Mouse (Mus musculus) spleen, postnatal 36 days (tissue): ENCODE data around the gene Kif26b.

Source experiments
- DNase-seq, 2 experiments: peaks; one replicate each; pipeline ENCODE4 v3.0.0; 2022; ENCODE audit warnings: low spot score in 2 of 2, mixed read lengths in 1 of 2

Gene Kif26b

DNA sequence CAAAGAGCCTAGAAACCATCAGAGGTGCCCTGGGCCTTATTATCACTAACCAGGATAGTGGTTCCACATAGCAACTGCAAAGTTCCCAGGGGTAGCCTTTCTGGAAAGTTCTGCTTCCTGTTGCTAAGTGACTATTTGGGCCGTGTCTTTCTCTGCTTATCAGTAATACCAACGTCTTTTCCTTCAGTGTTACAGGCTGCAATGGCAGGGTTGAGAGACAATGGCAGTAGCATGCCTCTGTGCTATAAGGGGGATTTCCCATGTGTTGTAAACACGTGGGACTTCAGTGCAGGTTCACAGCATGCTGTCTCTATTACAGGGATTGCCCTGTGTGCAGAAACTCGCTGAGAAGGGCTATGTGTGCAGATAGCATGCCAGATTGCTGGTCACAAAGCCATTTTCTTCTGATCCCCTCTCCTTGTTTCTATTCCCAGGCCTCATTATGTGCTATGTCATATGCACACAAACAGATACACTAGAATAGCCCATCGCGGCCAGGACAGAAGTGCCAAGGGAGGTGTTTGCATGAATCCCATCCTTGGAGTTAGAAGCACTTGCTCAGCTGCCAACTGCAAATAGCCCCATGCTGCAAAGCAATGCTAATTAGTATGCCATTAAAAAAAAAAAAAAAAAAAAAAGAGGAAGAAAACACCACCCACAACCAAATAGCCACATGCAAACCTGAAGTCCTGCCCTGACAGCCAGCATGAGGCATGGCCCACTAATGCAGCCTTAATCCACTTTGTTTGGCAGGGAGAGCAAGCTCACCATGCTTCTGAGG lies 384.2 kb downstream of the Kif26b start:
- DNase-seq = no peak

DNA sequence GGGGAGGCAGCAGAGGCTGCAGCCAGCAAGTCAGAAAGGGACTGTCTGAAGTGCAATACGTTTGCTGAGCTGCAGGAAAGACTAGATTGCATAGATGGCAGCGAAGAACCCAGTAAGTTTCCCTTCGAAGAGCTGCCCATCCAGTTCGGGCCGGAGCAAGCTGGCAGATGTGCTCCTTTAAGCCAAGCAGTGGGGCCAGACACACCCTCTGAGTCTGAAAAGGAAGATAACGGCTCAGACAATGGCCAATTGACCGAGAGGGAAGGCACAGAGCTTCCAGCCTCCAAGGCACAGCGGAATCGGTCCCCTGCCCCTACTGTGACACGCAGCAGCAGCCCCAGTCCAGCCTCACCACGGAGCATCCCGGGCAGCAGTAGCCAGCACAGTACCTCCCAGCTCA lies 386.1 kb downstream of the Kif26b start:
- no peak for DNase-seq

DNA sequence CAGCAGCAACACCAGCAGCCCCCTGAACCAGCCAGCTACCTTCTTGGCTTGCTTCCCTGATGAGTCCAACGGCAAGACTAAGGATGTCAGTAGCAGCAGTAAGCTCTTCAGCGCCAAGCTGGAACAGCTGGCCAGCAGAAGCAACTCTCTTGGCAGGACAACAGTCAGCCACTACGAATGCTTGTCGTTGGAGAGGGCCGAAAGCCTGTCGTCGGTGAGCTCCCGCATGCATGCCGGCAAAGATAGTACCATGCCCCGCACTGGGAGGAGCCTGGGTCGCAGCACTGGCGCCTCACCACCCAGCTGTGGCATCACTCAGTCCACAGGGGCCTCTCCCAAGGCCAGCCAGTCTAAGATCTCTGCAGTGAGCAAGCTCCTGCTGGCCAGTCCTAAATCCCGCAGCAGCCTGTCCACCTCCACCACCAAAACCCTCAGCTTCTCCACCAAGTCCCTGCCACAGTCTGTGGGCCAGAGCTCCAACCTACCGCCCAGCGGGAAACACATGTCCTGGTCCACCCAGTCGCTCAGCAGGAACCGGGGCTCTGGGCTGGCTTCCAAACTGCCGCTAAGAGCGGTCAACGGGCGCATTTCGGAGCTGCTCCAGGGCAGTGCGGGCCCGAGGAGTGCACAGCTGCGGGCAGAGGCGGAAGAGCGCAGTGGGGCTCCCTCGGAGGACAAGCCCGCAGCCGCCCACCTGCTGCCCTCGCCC lies 388.4 kb downstream of the Kif26b start:
- no peak for DNase-seq

DNA sequence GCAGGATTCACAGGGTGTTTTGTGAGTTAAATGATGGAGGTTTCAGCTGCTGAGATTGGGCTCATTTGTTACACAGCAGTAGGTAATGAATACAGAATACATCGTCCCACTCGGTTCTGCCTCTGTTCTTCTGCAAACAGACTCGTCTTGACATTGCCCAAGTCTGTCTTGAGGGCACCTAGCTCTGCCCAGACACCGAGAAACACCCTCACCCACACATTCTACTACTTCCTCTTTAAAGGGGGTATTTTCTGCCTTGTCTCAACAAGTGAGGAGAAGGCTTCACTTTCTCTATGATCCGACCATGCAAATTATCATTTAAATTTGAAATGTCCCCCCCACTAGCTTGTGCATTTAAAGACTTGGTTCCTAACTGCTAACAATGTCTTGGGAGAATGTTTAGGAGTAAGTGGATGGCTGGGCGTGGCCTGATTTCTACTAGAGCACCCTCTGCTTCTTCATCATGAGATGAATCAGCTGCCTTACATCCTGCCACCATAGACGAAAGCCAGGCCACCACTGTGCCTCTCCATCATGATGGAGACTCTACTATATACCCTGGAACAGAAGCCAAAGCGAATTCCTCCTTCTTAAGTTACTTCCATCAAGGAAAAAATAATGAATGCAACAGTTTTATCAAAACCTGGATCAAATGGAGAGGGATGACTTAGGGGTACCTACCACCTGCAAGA lies 395.7 kb downstream of the Kif26b start:
- peak; percentile 10 to 24 for DNase-seq

DNA sequence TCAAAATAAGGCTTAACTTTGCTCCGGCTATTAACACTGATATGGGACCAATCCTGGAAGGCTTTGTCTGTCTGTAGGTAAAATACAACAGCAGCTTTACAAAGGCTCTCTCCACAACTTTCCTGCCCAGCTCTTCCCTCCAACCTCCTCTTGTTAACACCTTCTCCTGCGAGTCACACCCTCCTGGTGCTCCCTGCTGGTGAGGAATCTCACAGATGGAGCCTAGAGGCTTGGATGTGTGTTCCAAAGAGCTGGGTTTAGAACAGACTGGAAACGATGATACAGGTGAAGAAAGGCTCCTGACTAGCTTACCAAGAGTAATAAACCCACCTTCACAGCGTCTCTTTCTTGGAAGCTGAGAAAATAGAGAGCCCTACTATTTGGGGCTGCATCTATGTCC lies 400.6 kb downstream of the Kif26b start:
- DNase-seq = no peak

DNA sequence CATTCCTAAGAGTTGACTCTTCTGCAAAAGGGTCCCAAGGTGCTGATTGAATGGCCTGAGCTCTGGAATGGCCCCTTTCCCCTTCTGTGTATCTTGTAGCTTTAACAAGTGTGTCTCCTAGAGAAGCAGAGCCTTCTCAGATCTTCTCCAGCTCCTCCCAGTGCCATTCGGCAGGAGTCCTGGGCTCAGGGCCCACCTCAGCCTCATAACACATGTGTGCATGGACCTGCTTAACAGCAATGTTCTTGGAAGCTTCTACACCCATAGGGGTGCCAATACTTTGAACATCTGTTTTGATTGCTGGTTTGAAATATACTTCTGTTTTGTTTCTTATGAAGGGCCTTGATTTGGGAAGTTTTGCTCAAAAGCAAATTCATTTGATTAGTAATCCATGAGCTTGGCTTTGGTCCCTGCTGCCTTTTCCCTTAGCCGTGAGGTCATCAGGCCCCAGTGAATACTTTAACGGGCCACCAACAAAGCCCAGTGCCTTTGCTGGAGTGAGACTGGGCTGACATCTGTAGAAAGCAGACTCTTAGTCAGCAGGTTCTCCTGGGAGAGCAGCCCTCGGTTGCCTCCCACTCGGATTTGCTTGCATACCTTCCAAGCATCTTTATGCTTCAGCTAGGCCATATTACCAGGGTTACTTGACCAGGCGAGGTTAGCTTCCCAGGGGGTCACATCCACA lies 405.2 kb downstream of the Kif26b start:
- no peak for DNase-seq

DNA sequence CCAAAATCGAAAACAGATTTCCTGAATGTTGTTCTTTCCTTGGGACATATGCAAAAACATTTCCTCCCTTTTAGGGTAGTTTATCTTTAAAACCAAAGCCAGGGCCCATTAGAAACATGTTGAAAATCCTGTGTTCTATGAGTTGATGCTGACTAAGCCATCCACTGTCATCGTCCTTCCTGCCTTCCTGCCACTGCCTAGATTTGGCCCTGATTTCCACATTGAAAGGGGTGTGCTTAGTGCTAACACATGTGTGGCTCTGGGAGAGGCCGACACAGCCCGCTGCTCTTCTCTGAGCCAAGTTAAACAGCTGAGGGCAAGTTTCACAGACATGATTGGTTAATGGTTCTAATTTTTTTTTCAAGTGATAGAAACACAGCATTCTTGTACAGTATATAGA lies 407.5 kb downstream of the Kif26b start:
- DNase-seq = no peak

DNA sequence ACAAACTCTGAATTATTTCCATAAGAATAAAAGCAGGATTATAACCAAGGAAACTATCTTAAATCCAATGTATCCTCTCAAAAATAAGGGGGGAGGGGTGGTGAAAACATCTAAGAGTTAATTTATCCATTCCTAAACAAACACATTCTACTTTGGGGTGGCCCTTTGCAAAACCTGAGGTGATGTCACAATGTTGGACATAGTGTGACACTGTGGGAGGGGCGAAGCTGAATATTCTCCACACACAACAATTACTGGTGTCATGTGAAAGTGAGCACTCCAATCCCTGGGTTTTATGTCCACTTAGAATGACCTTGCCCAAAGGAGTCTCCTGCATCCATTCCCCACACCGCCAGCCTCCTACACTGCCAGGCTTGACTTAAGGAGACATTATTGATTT lies 408.1 kb downstream of the Kif26b start:
- DNase-seq = no peak

DNA sequence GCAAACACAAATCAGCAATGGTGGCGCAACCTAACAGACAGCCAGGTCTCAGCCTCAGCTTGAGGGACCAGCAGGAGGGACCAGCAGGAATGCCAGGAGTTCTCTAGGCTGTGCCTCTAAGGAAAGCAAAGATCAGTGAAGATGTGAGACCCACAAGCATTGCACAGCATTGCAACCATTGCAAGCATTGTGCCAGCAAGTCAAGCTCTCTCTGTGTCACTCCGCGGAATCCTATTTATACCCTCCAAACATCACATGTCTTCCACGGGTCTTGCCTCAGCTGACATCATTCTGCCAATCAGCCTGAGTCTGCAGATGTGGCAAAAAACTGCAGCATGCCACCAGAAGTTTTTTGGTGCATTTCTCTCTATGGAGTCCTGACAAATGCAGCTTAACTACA lies 411.4 kb downstream of the Kif26b start:
- no peak for DNase-seq

DNA sequence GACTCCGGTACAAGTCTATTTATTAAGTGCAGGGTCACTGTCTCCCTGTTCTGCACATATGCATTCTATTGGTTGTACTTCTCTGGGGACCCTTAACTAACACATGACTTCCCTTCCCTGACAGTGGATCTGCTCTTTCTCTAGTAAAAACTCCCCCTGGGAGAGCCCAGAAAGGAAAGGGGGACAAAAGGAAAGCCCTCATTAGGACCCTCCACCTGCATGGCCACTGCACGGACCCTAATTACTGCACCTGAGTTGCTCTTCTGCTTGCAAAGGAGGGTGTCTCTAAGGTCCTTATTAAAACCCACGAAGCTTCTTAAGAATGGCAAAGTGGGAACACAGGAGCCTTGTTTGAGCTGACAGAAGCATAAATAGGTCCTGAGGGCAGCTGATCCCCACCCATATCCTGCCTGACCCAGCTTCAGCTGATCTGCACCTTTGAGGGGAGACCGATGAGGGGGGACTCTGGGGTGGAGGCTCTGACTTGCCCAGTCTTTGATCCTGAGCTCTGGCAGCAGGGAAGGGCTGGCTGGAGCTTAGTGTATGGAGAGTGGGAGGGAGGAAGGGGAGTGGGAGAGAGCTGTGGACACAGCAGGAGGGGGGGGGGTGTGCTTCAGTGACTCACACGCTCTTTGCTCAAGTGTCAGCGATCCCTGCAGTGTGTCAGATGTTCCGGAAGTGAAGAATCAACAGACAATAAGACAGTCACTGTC lies 413.5 kb downstream of the Kif26b start:
- DNase-seq = no peak

DNA sequence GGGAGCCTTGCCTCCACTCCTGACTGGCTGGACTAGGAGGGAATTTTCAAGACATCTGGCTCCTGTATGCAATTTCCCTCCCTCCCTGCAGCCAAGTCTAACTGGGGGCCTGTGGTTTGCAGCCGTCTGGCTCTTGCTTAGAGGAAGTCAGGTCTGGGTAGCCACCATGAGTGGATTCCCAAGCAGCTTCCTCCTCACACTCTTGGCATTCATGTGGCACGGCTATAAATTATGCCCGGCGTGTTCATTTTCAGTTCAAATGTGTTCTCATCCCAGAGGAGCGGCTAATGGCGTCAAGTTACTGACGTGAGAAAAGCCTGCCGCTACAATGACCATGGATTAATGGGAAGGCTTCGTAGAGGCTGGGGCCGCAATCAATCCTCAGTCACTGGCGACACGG lies 424.0 kb downstream of the Kif26b start:
- no peak for DNase-seq

DNA sequence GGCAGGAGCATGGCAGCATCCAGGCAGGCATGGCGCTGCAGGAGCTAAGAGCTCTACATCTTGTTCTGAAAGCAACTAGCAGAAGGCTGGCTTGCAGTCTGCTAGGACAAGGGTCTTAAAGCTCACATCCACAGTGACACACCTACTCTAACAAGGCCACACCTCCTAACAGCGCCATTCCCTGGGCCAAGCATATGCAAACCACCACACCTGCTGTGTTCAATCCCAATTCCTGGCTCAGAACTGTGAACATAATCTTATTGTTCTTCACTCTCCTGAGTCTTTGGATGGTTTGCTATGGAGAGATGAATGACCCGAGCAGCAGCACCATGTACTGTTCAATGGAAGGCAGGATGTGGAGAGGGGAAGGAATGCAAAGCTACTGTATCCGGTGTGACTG lies 429.7 kb downstream of the Kif26b start:
- no peak for DNase-seq

DNA sequence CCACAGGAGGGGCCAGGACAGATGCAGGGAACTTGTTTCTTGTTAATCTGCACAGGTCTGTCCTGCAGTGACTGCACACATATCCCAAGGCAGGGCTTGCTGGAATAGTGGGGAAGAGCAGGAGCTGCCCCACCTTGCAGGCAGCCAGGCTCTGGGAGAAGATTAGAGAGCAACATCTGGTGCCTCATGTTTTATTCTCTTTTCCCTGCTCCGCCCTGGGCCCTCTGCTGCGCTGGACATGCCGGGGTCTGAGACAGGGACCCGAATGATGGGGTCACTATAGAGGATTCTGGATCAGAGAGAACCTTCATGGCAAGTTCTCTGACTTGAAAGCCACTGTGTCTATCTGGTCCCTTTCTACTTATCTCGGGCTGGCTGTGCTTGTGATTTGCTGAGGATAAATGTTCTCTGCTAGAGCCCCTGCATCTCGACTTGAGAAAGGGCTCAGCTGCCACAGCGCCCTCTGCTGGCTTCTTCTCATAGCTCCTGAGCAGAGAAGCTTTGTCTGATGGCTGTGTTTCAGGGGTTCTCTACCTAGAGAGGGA lies 431.2 kb downstream of the Kif26b start:
- DNase-seq = no peak

DNA sequence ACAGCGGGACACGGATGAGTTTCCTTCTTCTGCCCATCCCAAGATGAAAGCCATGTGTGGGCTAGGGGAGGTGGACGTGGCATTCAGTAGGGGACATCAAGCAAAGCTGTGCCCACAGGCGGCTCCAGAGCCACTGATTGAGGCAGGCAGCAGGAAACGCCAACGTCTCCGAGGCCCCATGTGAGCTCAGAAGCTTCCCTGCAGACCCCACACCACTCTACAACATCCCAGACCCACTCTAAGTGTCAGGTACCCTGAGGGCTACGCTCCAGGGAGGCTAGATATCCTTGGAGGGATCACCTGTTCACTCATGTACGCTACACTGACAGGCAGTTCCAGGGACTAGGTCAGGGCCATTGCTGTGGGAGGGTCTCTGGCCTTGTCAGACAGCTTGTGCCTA lies 432.7 kb downstream of the Kif26b start:
- DNase-seq = no peak

DNA sequence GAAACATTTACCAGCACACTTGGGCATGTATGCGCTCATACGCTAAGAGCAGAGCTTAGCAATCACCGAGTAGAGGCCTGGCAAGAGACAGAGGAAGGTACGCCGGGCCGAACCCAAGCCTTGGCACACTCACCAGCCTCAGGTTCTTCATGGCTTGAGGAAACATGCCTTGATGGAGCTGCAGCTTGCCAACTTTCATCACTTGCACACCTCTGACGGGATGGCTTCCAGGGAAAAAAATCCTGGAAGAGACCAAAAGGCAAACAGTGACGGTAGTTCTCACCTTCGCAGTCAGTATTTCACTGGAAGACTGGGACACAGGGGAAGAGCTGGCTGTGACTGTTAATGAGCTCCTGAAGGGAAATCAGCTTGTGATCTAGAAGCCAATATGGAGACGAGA lies 443.1 kb downstream of the Kif26b start:
- no peak for DNase-seq

DNA sequence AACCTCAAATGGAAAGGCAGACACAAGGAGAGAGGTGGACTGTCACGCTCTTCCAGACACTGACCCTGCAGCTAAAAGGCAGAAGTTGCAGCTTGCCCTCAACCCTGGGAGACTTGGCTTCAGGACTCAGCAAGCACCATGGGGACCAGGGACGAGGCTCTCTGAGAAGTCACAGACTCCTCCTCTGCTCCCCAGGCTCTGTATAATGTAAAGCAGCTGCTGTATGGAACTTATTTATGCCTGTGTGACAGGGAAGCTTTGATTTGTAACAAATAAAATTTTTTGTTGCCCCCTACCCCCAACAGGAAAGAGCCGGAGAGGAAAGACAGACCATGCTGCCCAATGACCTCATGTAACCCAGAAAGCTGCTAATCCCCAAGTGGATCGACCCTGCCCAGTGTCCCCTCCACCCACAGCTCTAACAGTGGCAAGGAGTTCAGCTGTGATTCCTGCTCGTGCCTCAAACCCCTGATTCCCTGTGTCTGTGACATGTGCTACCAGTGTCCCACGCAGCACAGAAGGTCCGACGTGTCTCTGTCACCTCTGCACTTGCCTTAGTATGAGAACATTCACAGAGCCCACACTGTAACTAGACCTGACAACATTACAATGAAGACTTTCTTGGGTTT lies 449.8 kb downstream of the Kif26b start:
- no peak for DNase-seq

DNA sequence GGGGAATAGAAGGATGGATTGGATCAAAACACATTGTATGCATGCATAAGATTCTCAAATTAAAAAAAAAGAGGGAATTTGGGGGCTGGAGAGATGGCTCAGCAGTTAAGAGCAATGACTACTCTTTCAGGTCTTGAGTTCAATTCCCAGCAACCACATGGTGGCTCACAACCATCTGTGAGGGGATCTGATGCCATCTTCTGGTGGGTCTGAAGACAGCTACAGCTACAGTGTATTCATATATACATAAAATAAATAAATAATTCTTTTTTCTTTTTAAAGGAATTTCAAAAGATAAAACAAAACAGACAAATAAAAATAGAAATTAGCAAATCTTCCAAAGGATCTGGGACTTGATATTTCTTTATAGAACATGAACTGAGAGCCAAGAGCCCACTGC lies 451.3 kb downstream of the Kif26b start:
- no peak for DNase-seq

DNA sequence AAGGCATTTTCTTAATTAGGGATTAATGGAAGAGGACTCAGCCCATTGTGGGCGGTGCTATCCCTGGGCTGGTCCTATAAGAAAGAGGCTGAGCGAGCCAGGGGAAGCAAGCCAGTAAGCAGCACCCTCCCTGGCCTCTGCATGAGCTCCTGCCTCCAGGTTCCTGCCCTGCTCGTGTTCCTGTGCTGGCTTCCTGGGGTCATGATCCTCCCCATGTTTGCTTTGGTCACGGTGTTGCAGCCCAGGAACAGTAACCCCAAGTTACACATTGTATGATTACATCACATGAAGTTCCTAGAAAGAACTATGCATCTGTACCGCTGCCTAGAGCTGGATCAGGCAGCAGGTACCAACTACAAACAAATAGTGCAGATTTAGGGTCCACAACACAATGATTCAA lies 452.7 kb downstream of the Kif26b start:
- DNase-seq = no peak

DNA sequence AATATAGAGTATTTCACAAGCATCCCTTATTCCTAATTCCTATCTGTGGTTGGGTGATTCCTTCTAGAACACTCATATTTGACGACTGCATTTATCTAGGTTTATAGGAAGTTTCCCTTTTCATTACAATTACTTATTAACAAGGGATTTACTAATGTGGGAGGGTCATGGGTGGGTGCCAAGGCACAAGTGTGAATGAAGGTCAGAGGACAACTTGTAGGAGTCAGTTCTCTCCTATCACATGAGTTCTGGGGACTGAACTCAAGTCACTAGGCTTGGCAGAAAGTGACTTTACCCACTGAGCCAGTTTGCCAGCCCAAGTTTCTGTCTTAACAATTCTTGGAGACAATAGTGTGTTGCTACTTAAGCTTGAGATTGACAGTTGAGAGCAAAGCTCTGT lies 459.3 kb downstream of the Kif26b start:
- no peak for DNase-seq
